Mouse (Mus musculus) stomach, embryonic 16.5 days (tissue): ENCODE measurements around the gene Hs3st6. TPM values are rescaled to one million over a fixed set of nuclear protein-coding genes. Genes with fewer than 3 reads are reported as not detected.

Experiments used
- ATAC-seq: fragments of 200-750 bp; cut with Nextera tagmentation; 2 replicates; pipeline ENCODE4 v1.8.0; 2017; ENCODE audit warnings: moderate number of reproducible peaks, moderate TSS enrichment; ENCODE audit not compliant: insufficient read depth, low FRiP score
- H3K27ac ChIP-seq: fragments of 300-500 bp; sonication (generic); 2 replicates; pipeline ENCODE4 v1.5.1; 2014; ENCODE audit warnings: low read length
- H3K27me3 ChIP-seq: fragments of 300-500 bp; sonication (generic); 2 replicates; pipeline ENCODE4 v1.6.1; 2014; ENCODE audit warnings: low read length, control low read depth, mixed read lengths; ENCODE audit not compliant: control insufficient read depth, insufficient read depth
- H3K36me3 ChIP-seq: fragments of 300-500 bp; sonication (generic); 2 replicates; pipeline ENCODE4 v1.6.1; 2014; ENCODE audit warnings: low read length; ENCODE audit not compliant: control insufficient read depth, insufficient read depth
- H3K4me1 ChIP-seq: fragments of 300-500 bp; sonication (generic); 2 replicates; pipeline ENCODE4 v1.6.1; 2014; ENCODE audit warnings: low read length, control low read depth, mixed read lengths; ENCODE audit not compliant: control insufficient read depth, insufficient read depth
- H3K4me2 ChIP-seq: fragments of 300-500 bp; sonication (generic); 2 replicates; pipeline ENCODE4 v1.6.1; 2014; ENCODE audit warnings: low read depth, low read length, mixed read lengths
- H3K4me3 ChIP-seq: fragments of 300-500 bp; sonication (generic); replicated peaks from 2 replicates; pipeline ENCODE4 v1.5.1; 2014; ENCODE audit warnings: mild to moderate bottlenecking, low read length
- H3K9ac ChIP-seq: fragments of 300-500 bp; sonication (generic); 2 replicates; pipeline ENCODE4 v1.6.1; 2014; ENCODE audit warnings: low read length
- H3K9me3 ChIP-seq: fragments of 300-500 bp; sonication (generic); replicated peaks from 2 replicates; pipeline ENCODE4 v1.6.1; 2016; ENCODE audit warnings: low read length, control low read depth; ENCODE audit not compliant: control insufficient read depth
- WGBS: fragments of 180-500 bp; shearing (Covaris S2); extraction: QIAGEN DNeasy Blood & Tissue Kit; methylation state at CpG from one replicate; pipeline ENCODE4 v1.1.7; 2014; 5-methylcytosine and 5-hydroxymethylcytosine counted together
- polyA plus RNA-seq: library from polyadenylated mRNA; unstranded; fragments of >200 nt; fragmentation: Nextera tagmentation; extraction: Ambion mirVana; gene quantifications from 2 replicates; pipeline ENCODE4 v1.2.1, GENCODE M21; 2015

Hs3st6 gene
- polyA plus RNA-seq, 1 experiment from 2014 or later: 0.81 TPM

GRCm38 (mm10) chr17:24725637-24726390, 27.0 kb upstream of the Hs3st6 start:
- no peak for ATAC-seq
- WGBS: 70% methylated on average over 3 of the region's 3 CpGs
- Histone ChIP-seq H3K9me3 (no peaks in the 10 kb centered on the region), H3K27ac (no peak overlapping the region), H3K4me2 (no peak overlapping the region), H3K36me3 (no peaks in the 10 kb centered on the region), H3K27me3 (no peaks in the 10 kb centered on the region; the same call in 1 of the 2 replicates), H3K4me1 (peaks cover 19% of the 10 kb centered on the region), H3K9ac (no peak overlapping the region), H3K4me3 (no peak overlapping the region)

- Histone ChIP-seq H3K9ac (no peak within 1 kb of the TSS), H3K4me2 (no peak within 1 kb of the TSS), H3K27me3 (no peaks in the 10 kb centered on the region; the same call in 1 of the 2 replicates), H3K4me1 (peaks cover 6% of the 10 kb centered on the region; the same call in 1 of the 2 replicates), H3K27ac (no peak within 1 kb of the TSS), H3K4me3 (no peak within 1 kb of the TSS), H3K36me3 (no peaks in the 10 kb centered on the region), H3K9me3 (no peaks in the 10 kb centered on the region)
- no peak for ATAC-seq
- WGBS: 63% methylated on average over 2 of the region's 2 CpGs
Observed at GRCm38 (mm10) chr17:24727618-24728017, 25.2 kb upstream of the Hs3st6 start, which contains the start of gene Rpl3l. Gene Rpl3l (plus strand): TSS chr17:24727820.

- Histone ChIP-seq H3K27ac (no peak overlapping the region), H3K4me3 (no peak overlapping the region), H3K9me3 (no peaks in the 10 kb centered on the region), H3K9ac (no peak overlapping the region), H3K27me3 (no peaks in the 10 kb centered on the region; the same call in 1 of the 2 replicates), H3K4me1 (peaks cover 2% of the 10 kb centered on the region; the same call in 1 of the 2 replicates), H3K36me3 (no peaks in the 10 kb centered on the region), H3K4me2 (no peak overlapping the region)
- 69% methylated on average over 17 of the region's 17 CpGs for WGBS
- ATAC-seq: no peak
Observed at GRCm38 (mm10) chr17:24728184-24728583, 24.6 kb upstream of the Hs3st6 start.

GRCm38 (mm10) chr17:24729067-24729466, 23.7 kb upstream of the Hs3st6 start:
- H3K4me2 ChIP-seq: no peak overlapping the region
- H3K9ac ChIP-seq: no peak overlapping the region
- WGBS: 58% methylated on average over 6 of the region's 6 CpGs
- no peaks in the 10 kb centered on the region for H3K9me3 ChIP-seq
- no peaks in the 10 kb centered on the region for H3K4me1 ChIP-seq
- no peak overlapping the region for H3K4me3 ChIP-seq
- ATAC-seq: no peak
- H3K27ac ChIP-seq: no peak overlapping the region
- no peaks in the 10 kb centered on the region; the same call in 1 of the 2 replicates for H3K27me3 ChIP-seq
- H3K36me3 ChIP-seq: no peaks in the 10 kb centered on the region

GRCm38 (mm10) chr17:24730787-24731186, 22.0 kb upstream of the Hs3st6 start:
- H3K9me3 ChIP-seq: no peaks in the 10 kb centered on the region
- WGBS: 81% methylated on average over 14 of the region's 14 CpGs
- no peak overlapping the region for H3K4me3 ChIP-seq
- H3K27ac ChIP-seq: no peak overlapping the region
- no peak overlapping the region for H3K9ac ChIP-seq
- no peak overlapping the region for H3K4me2 ChIP-seq
- ATAC-seq: no peak
- H3K36me3 ChIP-seq: no peaks in the 10 kb centered on the region
- H3K27me3 ChIP-seq: no peaks in the 10 kb centered on the region; the same call in 1 of the 2 replicates
- H3K4me1 ChIP-seq: peaks cover 2% of the 10 kb centered on the region

GRCm38 (mm10) chr17:24732233-24732935, 20.4 kb upstream of the Hs3st6 start:
- Histone ChIP-seq H3K4me2 (no peak overlapping the region), H3K4me3 (no peak overlapping the region), H3K9me3 (no peaks in the 10 kb centered on the region), H3K27ac (no peak overlapping the region), H3K4me1 (peaks cover 10% of the 10 kb centered on the region), H3K9ac (peak overlapping the region; percentile 14; the same call in 1 of the 2 replicates), H3K27me3 (no peaks in the 10 kb centered on the region; the same call in 1 of the 2 replicates), H3K36me3 (no peaks in the 10 kb centered on the region)
- no peak for ATAC-seq
- WGBS: 75% methylated on average over 12 of the region's 12 CpGs

GRCm38 (mm10) chr17:24733434-24734050, 19.2 kb upstream of the Hs3st6 start:
- Histone ChIP-seq H3K9ac (no peak overlapping the region), H3K9me3 (no peaks in the 10 kb centered on the region), H3K4me3 (no peak overlapping the region), H3K36me3 (no peaks in the 10 kb centered on the region), H3K4me1 (peaks cover 14% of the 10 kb centered on the region), H3K27ac (no peak overlapping the region), H3K27me3 (no peaks in the 10 kb centered on the region), H3K4me2 (no peak overlapping the region)
- WGBS: 88% methylated on average over 21 of the region's 21 CpGs
- no peak for ATAC-seq

- whole genome bisulfite sequencing: 62% methylated on average over 1 of the region's 1 CpGs
- Histone ChIP-seq H3K4me1 (peaks cover 14% of the 10 kb centered on the region), H3K27ac (no peak overlapping the region), H3K9me3 (no peaks in the 10 kb centered on the region), H3K4me2 (no peak overlapping the region), H3K9ac (no peak overlapping the region), H3K27me3 (no peaks in the 10 kb centered on the region), H3K4me3 (no peak overlapping the region), H3K36me3 (no peaks in the 10 kb centered on the region)
- no peak for ATAC-seq
Observed at GRCm38 (mm10) chr17:24734513-24734912, 18.3 kb upstream of the Hs3st6 start.
